Mouse (Mus musculus): Measurements from ENCODE around the gene Rint1. TPM values are rescaled to one million over a fixed set of nuclear protein-coding genes. Genes with fewer than 3 reads are reported as not detected.

Gene Rint1
- polyA plus RNA-seq, 2 experiments, result 12.6 to 14.2 TPM

DNA sequence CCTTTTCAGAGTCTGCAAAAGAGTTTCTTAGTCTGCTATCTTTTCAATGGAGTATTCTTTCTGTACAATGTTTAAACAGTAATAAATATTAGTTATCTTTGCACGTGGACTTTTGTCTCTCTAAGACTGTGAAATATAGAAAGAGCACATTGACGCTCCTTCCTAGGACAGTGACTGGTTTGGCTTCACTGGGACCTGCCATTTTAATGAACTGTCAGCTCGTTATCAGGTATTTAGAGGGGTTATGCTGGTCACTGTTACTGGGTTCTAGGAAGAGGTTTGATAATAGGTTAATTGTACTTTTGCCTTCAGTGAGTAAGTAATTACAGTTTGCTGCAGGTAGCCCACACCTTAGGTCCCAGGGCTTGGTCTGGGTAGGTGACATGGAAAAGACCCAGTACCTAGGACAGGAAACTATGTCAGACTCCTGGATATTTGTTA lies 899 bp downstream of the Rint1 start:
- TF ChIP-seq CTCF (IDR thresholded peaks at IDR 0.05; ENCODE audit: low read depth), result no peak
- Histone ChIP-seq H3K4me2 (ENCODE audit: low read depth) (peak overlapping the region; percentile 91), H3K27me3 (ENCODE audit: control insufficient read depth, insufficient read depth, low read length) (no peaks in the 10 kb centered on the region), H3K9ac (replicated peaks) (peak overlapping the region; percentile 92), H3K4me1 (replicated peaks; ENCODE audit: control insufficient read depth in 2 of 2, insufficient read depth in 2 of 2, low read length in 1 of 2) (peaks cover 11 to 16% of the 10 kb centered on the region in 2 experiments), H3K4me3 (ENCODE audit: insufficient read depth in 1 of 2, low read depth in 2 of 2, low read length in 2 of 2) (peak overlapping the region; percentile 88 to 89), H3K9me3 (ENCODE audit: control insufficient read depth, low read length) (no peaks in the 10 kb centered on the region), H3K27ac (peak overlapping the region; percentile 58), H3K36me3 (replicated peaks; ENCODE audit: control insufficient read depth, insufficient read depth, low read depth) (peaks cover 18% of the 10 kb centered on the region)
- no peak for ATAC-seq (ENCODE audit: insufficient read depth)
- whole genome bisulfite sequencing (ENCODE audit: insufficient replicate concordance), result 8% methylated on average over 3 of the region's 3 CpGs
- no peak for DNase-seq (ENCODE audit: low read depth in 3 of 3, low spot score in 3 of 3)

DNA sequence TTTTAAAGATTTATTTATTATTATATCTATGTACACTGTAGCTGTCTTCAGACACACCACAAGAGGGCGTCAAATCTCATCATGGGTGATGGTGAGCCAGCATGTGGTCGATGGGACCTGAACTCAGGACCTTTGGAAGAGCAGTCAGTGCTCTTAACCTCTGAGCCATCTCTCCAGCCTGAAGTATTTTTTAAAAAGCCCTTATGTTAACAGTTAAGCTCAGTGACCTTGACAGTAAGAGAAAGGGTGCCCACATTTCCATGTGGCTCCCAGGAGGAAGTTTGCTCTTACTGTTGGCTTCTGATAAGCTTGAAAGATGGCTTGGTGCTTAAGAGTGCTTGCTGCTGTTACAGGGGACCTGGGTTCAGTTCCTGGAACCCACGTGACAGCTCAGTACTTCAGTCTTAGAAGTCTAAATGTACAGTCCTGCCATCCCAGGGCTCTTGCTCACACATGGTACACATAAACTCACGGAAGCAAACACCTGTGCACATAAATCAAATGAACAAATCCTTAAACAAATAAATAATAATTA lies 1.6 kb downstream of the Rint1 start:
- TF ChIP-seq CTCF (IDR thresholded peaks at IDR 0.05; ENCODE audit: low read depth) (peak; percentile 39), EP300 (IDR thresholded peaks at IDR 0.05; ENCODE audit: low read depth) (no peak)
- Histone ChIP-seq H3K9ac (replicated peaks) (0 out of 2 replicates have a peak overlapping the region, but pooled peaks have one; percentile 27), H3K4me1 (replicated peaks; ENCODE audit: control insufficient read depth in 2 of 2, insufficient read depth in 2 of 2, low read length in 1 of 2) (peaks cover 8 to 16% of the 10 kb centered on the region in 2 experiments), H3K4me2 (ENCODE audit: low read depth) (peak overlapping the region; percentile 91), H3K9me3 (ENCODE audit: control insufficient read depth, low read length) (no peaks in the 10 kb centered on the region), H3K27me3 (ENCODE audit: control insufficient read depth, insufficient read depth, low read length) (no peaks in the 10 kb centered on the region), H3K4me3 (ENCODE audit: insufficient read depth in 1 of 2, low read depth in 2 of 2, low read length in 2 of 2) (peak overlapping the region in 1 of 2 experiments; percentile 89; a peak in 2 of 4 replicates), H3K27ac (peak overlapping the region; percentile 58), H3K36me3 (replicated peaks; ENCODE audit: control insufficient read depth, insufficient read depth, low read depth) (peaks cover 20% of the 10 kb centered on the region)
- DNase-seq (ENCODE audit: low read depth in 3 of 3, low spot score in 3 of 3) (peak in 2 of 3 experiments; percentile 35 to 38), ATAC-seq (ENCODE audit: insufficient read depth) (peak; percentile 44)
- 20% methylated on average over 4 of the region's 4 CpGs for WGBS (ENCODE audit: insufficient replicate concordance)

DNA sequence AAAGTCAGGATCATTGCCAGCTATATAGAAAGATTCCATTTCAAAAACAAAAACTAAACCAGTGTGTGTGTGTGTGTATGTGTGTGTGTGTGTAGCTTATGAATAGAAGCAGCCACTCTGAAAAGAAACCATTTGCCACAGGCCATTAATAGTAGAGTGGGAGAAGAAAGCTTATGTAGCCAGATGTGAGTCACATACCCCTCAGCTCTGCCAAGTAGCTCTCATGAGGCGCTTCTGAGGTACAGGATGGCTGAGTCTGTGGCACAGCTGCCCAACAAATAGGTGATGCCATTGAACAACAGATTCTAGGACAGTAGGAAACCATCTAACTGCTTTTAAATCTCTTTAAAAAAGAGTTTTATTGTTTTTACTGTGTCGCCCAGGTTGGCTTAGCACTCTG lies 5.2 kb downstream of the Rint1 start:
- H3K9me3 ChIP-seq (ENCODE audit: control insufficient read depth, low read length), result no peaks in the 10 kb centered on the region
- no peaks in the 10 kb centered on the region for H3K27me3 ChIP-seq (ENCODE audit: control insufficient read depth, insufficient read depth, low read length)
- no peak overlapping the region for H3K27ac ChIP-seq
- peaks cover 8 to 14% of the 10 kb centered on the region in 2 experiments for H3K4me1 ChIP-seq (replicated peaks; ENCODE audit: control insufficient read depth in 2 of 2, insufficient read depth in 2 of 2, low read length in 1 of 2)
- DNase-seq (ENCODE audit: low read depth in 3 of 3, low spot score in 3 of 3) (no peak), ATAC-seq (ENCODE audit: insufficient read depth) (no peak)
- no peak for TF ChIP-seq CTCF (IDR thresholded peaks at IDR 0.05; ENCODE audit: low read depth)
- TF ChIP-seq EP300 (IDR thresholded peaks at IDR 0.05; ENCODE audit: low read depth), result no peak
- peaks cover 37% of the 10 kb centered on the region for H3K36me3 ChIP-seq (replicated peaks; ENCODE audit: control insufficient read depth, insufficient read depth, low read depth)
- H3K4me2 ChIP-seq (ENCODE audit: low read depth), result no peak overlapping the region
- no peak overlapping the region for H3K4me3 ChIP-seq (ENCODE audit: insufficient read depth in 1 of 2, low read depth in 2 of 2, low read length in 2 of 2)
- 77% methylated on average over 2 of the region's 2 CpGs for WGBS (ENCODE audit: insufficient replicate concordance)
- H3K9ac ChIP-seq (replicated peaks), result no peak overlapping the region

DNA sequence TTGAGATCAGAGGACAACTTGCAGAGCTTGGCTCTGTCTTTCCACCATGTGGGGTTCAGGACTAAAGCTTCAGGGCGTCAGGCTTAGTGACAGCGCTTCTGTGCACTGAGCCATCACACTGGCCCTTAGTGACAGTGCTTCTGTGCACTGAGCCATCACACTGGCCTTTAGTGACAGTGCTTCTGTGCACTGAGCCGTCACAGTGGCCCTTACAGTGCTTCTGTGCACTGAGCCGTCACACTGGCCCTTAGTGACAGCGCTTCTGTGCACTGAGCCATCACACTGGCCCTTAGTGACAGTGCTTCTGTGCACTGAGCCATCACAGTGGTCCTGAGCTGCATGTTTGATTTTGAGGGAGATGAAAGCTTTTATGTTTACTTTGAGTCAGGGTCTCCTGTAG lies 27.3 kb downstream of the Rint1 start:
- H3K9me3 ChIP-seq (ENCODE audit: control insufficient read depth, low read length), result no peaks in the 10 kb centered on the region
- WGBS (ENCODE audit: insufficient replicate concordance), result 94% methylated on average over 5 of the region's 5 CpGs
- H3K27ac ChIP-seq, result no peak overlapping the region
- no peak overlapping the region for H3K9ac ChIP-seq (replicated peaks)
- H3K4me3 ChIP-seq (ENCODE audit: insufficient read depth in 1 of 2, low read depth in 2 of 2, low read length in 2 of 2), result no peak overlapping the region
- H3K4me2 ChIP-seq (ENCODE audit: low read depth), result no peak overlapping the region
- no peaks in the 10 kb centered on the region for H3K4me1 ChIP-seq (replicated peaks; ENCODE audit: control insufficient read depth in 2 of 2, insufficient read depth in 2 of 2, low read length in 1 of 2)
- no peaks in the 10 kb centered on the region for H3K27me3 ChIP-seq (ENCODE audit: control insufficient read depth, insufficient read depth, low read length)
- DNase-seq (ENCODE audit: low read depth in 3 of 3, low spot score in 3 of 3) (no peak), ATAC-seq (ENCODE audit: insufficient read depth) (no peak)
- H3K36me3 ChIP-seq (replicated peaks; ENCODE audit: control insufficient read depth, insufficient read depth, low read depth), result peaks cover 58% of the 10 kb centered on the region
- no peak for TF ChIP-seq CTCF (IDR thresholded peaks at IDR 0.05; ENCODE audit: low read depth)
- TF ChIP-seq EP300 (IDR thresholded peaks at IDR 0.05; ENCODE audit: low read depth), result no peak

DNA sequence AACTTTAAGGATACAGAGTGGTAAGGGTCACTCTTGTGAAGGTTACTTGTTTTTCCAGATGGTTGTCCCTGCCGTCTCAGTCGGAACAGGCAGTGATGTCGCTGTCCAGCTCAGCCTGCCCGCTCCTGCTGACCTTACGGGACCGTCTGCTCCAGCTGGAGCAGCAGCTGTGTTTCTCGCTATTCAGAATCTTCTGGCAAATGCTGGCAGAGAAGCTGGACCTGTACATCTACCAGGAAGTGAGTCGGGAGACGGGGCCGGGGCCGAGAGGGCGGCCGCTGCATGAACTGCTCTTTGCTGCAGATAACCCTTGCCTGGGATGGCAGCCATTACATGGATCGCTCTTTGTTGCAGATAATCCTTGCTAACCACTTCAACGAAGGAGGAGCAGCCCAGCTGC lies 29.2 kb downstream of the Rint1 start:
- TF ChIP-seq CTCF (IDR thresholded peaks at IDR 0.05; ENCODE audit: low read depth) (no peak), EP300 (IDR thresholded peaks at IDR 0.05; ENCODE audit: low read depth) (no peak)
- Histone ChIP-seq H3K4me1 (replicated peaks; ENCODE audit: control insufficient read depth in 2 of 2, insufficient read depth in 2 of 2, low read length in 1 of 2) (no peaks in the 10 kb centered on the region), H3K4me2 (ENCODE audit: low read depth) (no peak overlapping the region), H3K9ac (replicated peaks) (no peak overlapping the region), H3K27me3 (ENCODE audit: control insufficient read depth, insufficient read depth, low read length) (no peaks in the 10 kb centered on the region), H3K27ac (no peak overlapping the region), H3K36me3 (replicated peaks; ENCODE audit: control insufficient read depth, insufficient read depth, low read depth) (peaks cover 53% of the 10 kb centered on the region), H3K4me3 (ENCODE audit: insufficient read depth in 1 of 2, low read depth in 2 of 2, low read length in 2 of 2) (no peak overlapping the region), H3K9me3 (ENCODE audit: control insufficient read depth, low read length) (no peaks in the 10 kb centered on the region)
- ATAC-seq (ENCODE audit: insufficient read depth) (no peak), DNase-seq (ENCODE audit: low read depth in 3 of 3, low spot score in 3 of 3) (no peak)
- 91% methylated on average over 15 of the region's 15 CpGs for WGBS (ENCODE audit: insufficient replicate concordance)

All from liver, embryonic 14.5 days (tissue).